Mouse (Mus musculus) testis, adult 2 months (tissue): ENCODE measurements around the gene Natd1. TPM values are rescaled to one million over a fixed set of nuclear protein-coding genes. Genes with fewer than 3 reads are reported as not detected.
"Not testable (repeated sequence)": the region's sequence is repeated elsewhere in the genome, so short reads cannot be mapped to it uniquely, and the experiment has no call there.

Source experiments
- H3K27ac ChIP-seq: fragments of 200-500 bp; 2 replicates; pipeline ENCODE4 v1.5.1; 2012; ENCODE audit warnings: low read depth, low read length; ENCODE audit not compliant: control insufficient read depth, insufficient read depth
- H3K27me3 ChIP-seq: fragments of 200-500 bp; 2 replicates; pipeline ENCODE4 v1.6.1; 2012; ENCODE audit warnings: mild to moderate bottlenecking, low read length, moderate library complexity; ENCODE audit not compliant: control insufficient read depth, insufficient read depth
- H3K36me3 ChIP-seq: fragments of 200-500 bp; 2 replicates; pipeline ENCODE4 v1.6.1; 2012; ENCODE audit warnings: mild to moderate bottlenecking, low read length; ENCODE audit not compliant: control insufficient read depth, insufficient read depth
- H3K4me1 ChIP-seq: fragments of 200-500 bp; 2 replicates; pipeline ENCODE4 v1.6.1; 2012; ENCODE audit warnings: low read length; ENCODE audit not compliant: control insufficient read depth, insufficient read depth
- H3K4me3 ChIP-seq: fragments of 200-500 bp; 2 replicates; pipeline ENCODE4 v1.5.1; 2012; ENCODE audit warnings: low read depth, mild to moderate bottlenecking, low read length, moderate library complexity, mixed read lengths; ENCODE audit not compliant: control insufficient read depth
- CTCF ChIP-seq: fragments of 200-500 bp; IDR thresholded peaks from 2 replicates; pipeline ENCODE4 v1.5.1; 2012; ENCODE audit warnings: low read depth, mild to moderate bottlenecking, inconsistent platforms, low read length, moderate library complexity; ENCODE audit not compliant: control insufficient read depth, insufficient read depth, insufficient replicate concordance
- POLR2A ChIP-seq: fragments of 200-500 bp; IDR thresholded peaks from 2 replicates; pipeline ENCODE4 v1.6.1; 2012; ENCODE audit warnings: low read depth, mild to moderate bottlenecking, inconsistent platforms, low read length, moderate library complexity; ENCODE audit not compliant: control insufficient read depth
- polyA plus RNA-seq: library from polyadenylated mRNA; depleted of rRNA; stranded (reverse); fragments of >200 nt; gene quantifications from 2 replicates; pipeline ENCODE4 v1.2.3, GENCODE M21; 2012

The Natd1 gene
- polyA plus RNA-seq, 1 experiment = 39.6 TPM

DNA sequence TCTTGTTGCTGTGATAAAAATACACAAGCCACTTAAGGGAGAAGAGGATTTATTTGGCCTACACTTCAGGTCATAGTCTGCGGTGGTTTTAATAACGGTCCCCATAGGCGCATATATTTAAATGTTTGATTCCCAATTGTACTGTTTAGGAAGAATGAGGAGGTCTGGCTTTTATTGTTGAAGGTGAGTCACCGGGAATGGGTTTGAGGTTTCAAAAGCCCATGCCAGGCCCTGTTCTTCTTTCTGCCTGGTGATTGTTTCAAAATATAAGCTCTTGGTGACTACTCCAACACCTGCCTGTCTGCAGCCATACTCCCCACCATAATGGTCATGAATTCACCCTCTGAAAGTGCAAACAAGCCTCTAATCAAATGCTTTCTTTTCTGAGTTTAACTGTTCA lies 34.0 kb downstream of the Natd1 start:
- Histone ChIP-seq H3K36me3 (peaks cover 1% of the 10 kb centered on the region; the same call in 1 of the 2 replicates), H3K4me1 (peaks cover 14% of the 10 kb centered on the region), H3K27me3 (no peaks in the 10 kb centered on the region), H3K27ac (no peak overlapping the region), H3K4me3 (no peak overlapping the region)
- TF ChIP-seq CTCF (no peak), POLR2A (no peak)

DNA sequence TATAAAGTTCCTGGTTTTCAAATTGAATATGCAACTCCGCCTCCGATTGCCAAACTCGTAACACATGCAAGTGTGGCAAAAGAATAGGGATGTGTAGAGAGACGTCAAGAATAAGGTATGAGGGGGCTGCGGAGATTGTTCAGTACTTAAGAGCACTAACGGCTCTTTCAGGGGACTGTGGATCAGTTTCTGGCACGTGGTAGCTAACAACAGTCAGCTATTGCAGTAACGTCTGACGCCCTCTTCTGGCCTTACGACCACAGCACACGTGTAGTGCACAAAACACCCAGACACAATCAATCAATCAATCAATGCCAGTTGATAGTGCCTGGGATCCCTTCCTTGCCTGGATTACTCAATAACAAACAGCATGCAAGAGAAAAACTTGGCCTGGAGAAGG lies 35.1 kb downstream of the Natd1 start:
- peaks cover 14% of the 10 kb centered on the region for H3K4me1 ChIP-seq
- TF ChIP-seq CTCF (peak; percentile 50; the same call in 1 of the 2 replicates), POLR2A (no peak)
- H3K4me3 ChIP-seq = peak overlapping the region; percentile 97
- H3K27me3 ChIP-seq = no peaks in the 10 kb centered on the region
- H3K36me3 ChIP-seq = peaks cover 1% of the 10 kb centered on the region; the same call in 1 of the 2 replicates
- H3K27ac ChIP-seq = peak overlapping the region; percentile 95

DNA sequence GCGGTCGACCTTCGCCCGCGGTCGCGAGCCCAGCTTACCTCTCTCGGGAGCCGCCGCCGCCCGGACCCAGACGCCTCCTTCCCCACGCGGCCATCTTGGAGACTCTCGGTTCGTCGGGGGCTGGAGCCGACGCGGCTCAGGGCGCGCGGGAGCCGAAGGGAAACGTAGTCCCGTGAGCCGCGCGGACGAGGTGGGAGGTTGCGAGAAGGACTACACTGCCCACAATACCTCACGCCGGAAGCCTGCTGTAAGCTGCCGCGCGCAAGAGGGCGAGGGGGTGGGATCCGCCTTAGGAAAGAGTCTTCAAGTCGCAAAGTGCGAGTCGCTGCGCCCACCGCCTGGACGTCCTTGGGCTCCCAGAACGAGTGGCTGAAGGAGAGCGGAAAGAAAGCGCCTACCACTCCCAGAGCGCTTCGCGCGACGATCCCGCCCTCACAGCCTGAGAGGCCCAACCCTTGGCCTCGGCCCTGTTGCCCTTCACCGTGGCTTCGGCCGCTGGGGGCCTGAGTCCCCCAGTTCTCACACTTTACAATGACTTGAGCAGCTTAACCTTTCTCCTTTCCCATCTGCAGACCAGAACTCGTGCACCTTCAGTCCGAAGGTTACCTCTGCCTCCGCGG lies 35.8 kb downstream of the Natd1 start, which contains the start of gene Tmem11:
Tmem11 (minus strand) TSS at position 598 of the 620 bp plus-strand sequence.
- no peaks in the 10 kb centered on the region for H3K27me3 ChIP-seq
- peak within 1 kb of the TSS; percentile 95 for H3K27ac ChIP-seq
- H3K36me3 ChIP-seq = peaks cover 1% of the 10 kb centered on the region; the same call in 1 of the 2 replicates

DNA sequence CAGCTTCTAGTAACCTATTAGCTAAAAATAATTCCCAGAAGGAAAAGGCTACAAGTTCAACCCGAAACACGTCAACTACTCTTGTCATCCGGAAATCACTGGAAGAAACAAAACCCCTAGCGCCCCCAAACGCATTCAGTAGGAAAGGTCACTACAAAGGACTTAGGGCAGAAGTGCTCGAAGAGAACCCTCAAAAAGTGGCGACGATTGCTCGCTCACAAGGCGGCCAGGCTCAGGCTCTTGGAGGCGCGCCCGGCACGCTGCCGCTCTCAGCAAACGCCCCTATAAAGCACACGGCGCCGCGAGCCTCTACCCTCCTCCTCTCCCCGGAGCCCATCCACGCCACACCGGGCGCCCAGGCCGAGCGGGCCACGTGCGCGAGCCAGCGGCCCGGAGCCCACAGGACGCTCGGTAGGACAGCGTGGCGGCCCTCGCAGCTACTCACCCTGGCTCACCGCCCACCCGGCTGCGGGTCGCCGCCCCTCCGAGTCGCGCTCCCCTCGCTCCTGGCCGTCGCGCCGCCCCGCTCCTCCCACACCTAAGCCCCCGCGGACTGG lies 36.4 kb downstream of the Natd1 start:
- TF ChIP-seq CTCF (no peak), POLR2A (no peak)
- Histone ChIP-seq H3K36me3 (peaks cover 1% of the 10 kb centered on the region; the same call in 1 of the 2 replicates), H3K4me3 (peak overlapping the region; percentile 97), H3K4me1 (peaks cover 14% of the 10 kb centered on the region), H3K27ac (peak overlapping the region; percentile 95), H3K27me3 (no peaks in the 10 kb centered on the region)

More for the DNA sequence above, 35.8 kb downstream of the Natd1 start, which contains the start of gene Tmem11:
- Histone ChIP-seq H3K4me3 (peak within 1 kb of the TSS; percentile 97), H3K4me1 (peaks cover 14% of the 10 kb centered on the region)
- TF ChIP-seq CTCF = no peak
- peak; percentile 89 for TF ChIP-seq POLR2A

DNA sequence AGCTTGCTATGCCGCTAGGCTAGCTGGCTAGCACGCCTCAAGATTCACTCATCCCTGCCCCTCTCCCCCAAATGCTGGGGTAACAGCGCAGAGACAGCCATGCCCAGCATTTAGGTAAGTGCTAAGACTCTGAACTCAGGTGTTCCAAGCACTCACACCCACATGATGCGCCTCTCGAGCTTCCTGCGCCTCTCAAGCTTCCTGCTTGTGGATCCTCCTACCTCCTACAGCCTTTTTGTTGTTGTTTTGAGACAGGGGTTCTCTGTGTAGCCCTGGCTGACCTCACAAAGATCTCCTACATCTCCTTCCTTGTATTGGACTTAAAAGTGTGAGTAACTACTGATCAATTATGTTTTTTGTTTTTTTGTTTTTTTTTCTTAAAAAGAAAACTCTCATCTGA lies 41.4 kb downstream of the Natd1 start:
- Histone ChIP-seq H3K4me1 (peaks cover 15% of the 10 kb centered on the region), H3K27me3 (no peaks in the 10 kb centered on the region), H3K36me3 (no peaks in the 10 kb centered on the region; the same call in 1 of the 2 replicates), H3K27ac (no peak overlapping the region), H3K4me3 (no peak overlapping the region)
- TF ChIP-seq CTCF (no peak), POLR2A (no peak)

DNA sequence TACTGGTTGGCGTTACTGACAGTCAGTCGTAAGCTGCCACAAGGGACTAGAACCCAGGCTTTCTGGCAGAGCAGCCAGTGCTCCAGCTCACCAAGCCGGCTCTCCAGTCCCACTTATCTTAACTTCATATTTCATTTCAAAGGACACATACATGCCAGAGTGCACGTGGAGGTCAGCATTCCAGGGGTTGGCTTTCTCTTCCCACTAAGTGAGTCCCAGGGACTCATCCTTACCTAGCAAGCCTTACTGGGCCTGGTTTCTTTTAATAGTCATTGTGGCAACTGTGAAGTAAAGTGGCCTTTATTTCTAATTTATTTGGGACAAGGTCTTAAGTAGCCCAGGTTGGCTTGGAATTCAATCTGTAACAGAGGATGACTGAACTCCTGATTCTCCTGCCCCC lies 43.1 kb downstream of the Natd1 start:
- no peaks in the 10 kb centered on the region; the same call in 1 of the 2 replicates for H3K36me3 ChIP-seq

DNA sequence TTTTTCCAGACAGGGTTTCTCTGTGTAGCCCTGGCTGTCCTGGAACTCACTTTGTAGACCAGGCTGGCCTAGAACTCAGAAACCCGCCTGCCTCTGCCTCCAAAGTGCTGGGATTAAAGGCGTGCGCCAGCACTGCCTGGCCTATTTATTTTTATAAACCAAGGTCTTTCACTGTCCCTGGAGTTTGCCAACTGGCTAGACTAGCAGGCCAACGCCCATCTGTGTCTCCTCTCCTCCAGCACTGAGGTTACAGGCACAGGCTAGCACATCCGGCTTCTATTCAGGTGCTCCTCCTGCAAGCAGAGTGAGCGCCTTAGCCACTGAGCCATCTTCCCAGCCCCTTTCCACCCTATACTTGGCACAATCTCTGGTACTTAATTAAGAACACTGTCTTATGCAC lies 45.1 kb downstream of the Natd1 start:
- H3K27ac ChIP-seq, H3K36me3 ChIP-seq, H3K4me1 ChIP-seq, H3K27me3 ChIP-seq, H3K4me3 ChIP-seq: not testable (repeated sequence)

More for the DNA sequence above, 43.1 kb downstream of the Natd1 start:
- H3K4me3 ChIP-seq = no peak overlapping the region
- H3K4me1 ChIP-seq = peaks cover 3% of the 10 kb centered on the region; the same call in 1 of the 2 replicates
- TF ChIP-seq POLR2A (no peak), CTCF (no peak)
- H3K27me3 ChIP-seq = no peaks in the 10 kb centered on the region
- no peak overlapping the region for H3K27ac ChIP-seq
